Mouse (Mus musculus) liver, postnatal 0 days (tissue): ENCODE results near the gene Ppp2r5b.

Experiments used
- CTCF ChIP-seq: sonication (generic); IDR thresholded peaks from 2 replicates; pipeline ENCODE4 v1.5.1; 2016; ENCODE audit warnings: antibody characterized with exemption, low read depth
- EP300 ChIP-seq: IDR thresholded peaks from 2 replicates; pipeline ENCODE4 v1.6.1; 2016; ENCODE audit warnings: antibody characterized with exemption, low read depth, mild to moderate bottlenecking

GRCm38 (mm10) chr19:6269798-6270475, 34.3 kb upstream of the Ppp2r5b start:
- no peak for TF ChIP-seq CTCF
- TF ChIP-seq EP300: no peak
